Mouse (Mus musculus) CH12.LX (cell line): ENCODE measurements around the gene Tbx3.

Source experiments
- CTCF ChIP-seq, 2 experiments: IDR thresholded peaks in 1 of 2; conservative IDR thresholded peaks in 1 of 2; 2 replicates each; pipeline ENCODE4 v1.5.1; 2011 to 2012; ENCODE audit warnings: low read depth in 2 of 2, low read length in 2 of 2, improper control_type of control experiment in 1 of 2, inconsistent platforms in 1 of 2, mild to moderate bottlenecking in 1 of 2, moderate library complexity in 1 of 2
- JUND ChIP-seq: conservative IDR thresholded peaks from 2 replicates; pipeline ENCODE4 v1.6.1; 2011; ENCODE audit warnings: low read depth, low read length, improper control_type of control experiment
- MAX ChIP-seq: IDR thresholded peaks from 2 replicates; pipeline ENCODE4 v1.6.1; 2011; ENCODE audit warnings: low read length, improper control_type of control experiment
- POLR2A ChIP-seq: IDR thresholded peaks from 2 replicates; pipeline ENCODE4 v1.6.1; 2011; ENCODE audit warnings: low read depth, mild to moderate bottlenecking, improper control_type of control experiment, low read length
- UBTF ChIP-seq: IDR thresholded peaks from 2 replicates; pipeline ENCODE4 v1.6.1; 2012; ENCODE audit warnings: low read depth, mild to moderate bottlenecking, inconsistent platforms, low read length, improper control_type of control experiment, moderate library complexity
- ZKSCAN1 ChIP-seq: IDR thresholded peaks from 2 replicates; pipeline ENCODE4 v1.6.1; 2012; ENCODE audit warnings: low read depth, inconsistent platforms, low read length, improper control_type of control experiment, borderline replicate concordance

DNA sequence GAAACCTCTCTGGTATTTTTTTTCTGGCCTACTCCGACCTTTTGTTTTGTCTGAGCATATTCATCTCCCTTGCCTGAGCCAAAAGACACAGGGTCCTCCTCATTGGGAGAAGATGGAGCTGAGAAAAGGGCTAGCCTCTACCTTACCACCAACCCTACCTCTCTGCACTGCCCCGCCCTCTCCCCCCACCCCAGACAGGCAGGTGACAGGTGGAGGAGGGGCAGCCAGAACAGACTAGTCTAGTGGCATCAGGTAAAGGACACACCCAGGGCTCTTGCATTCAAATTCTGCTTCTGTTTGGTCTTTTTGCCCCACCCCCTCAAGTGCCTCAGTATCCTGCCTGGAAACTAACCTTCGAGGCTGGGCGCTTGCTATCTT lies 11.4 kb downstream of the Tbx3 start:
- TF ChIP-seq POLR2A (no peak), UBTF (no peak), MAX (no peak), CTCF (conservative IDR thresholded peaks at IDR 0.05 in 1 of 2, IDR thresholded peaks at IDR 0.05 in 1 of 2; ENCODE audit: low read depth in 2 of 2, low read length in 2 of 2) (no peak), JUND (no peak), ZKSCAN1 (no peak)
